Mouse (Mus musculus) urinary bladder, postnatal 14 days (tissue): ENCODE results near the gene Defa22.
"Not testable (repeated sequence)": the region's sequence is repeated elsewhere in the genome, so short reads cannot be mapped to it uniquely, and the experiment has no call there.

Source experiments
- DNase-seq: peaks from one replicate; pipeline ENCODE4 v3.0.0; 2021; ENCODE audit warnings: low spot score

Gene Defa22

GRCm38 (mm10) chr8:21161977-21162376 is at the start of gene Defa22:
Gene Defa22, plus strand, starts transcription at chr8:21162277.
- not testable (repeated sequence) for DNase-seq

- not testable (repeated sequence) for DNase-seq
Observed at GRCm38 (mm10) chr8:21134342-21134741, 27.7 kb upstream of the Defa22 start, which contains the start of gene Defa30. Gene Defa30, plus strand, starts transcription at chr8:21134642.

- not testable (repeated sequence) for DNase-seq
Observed at GRCm38 (mm10) chr8:21191314-21191713, 29.2 kb downstream of the Defa22 start, which contains the start of gene Defa31. Gene Defa31, plus strand, starts transcription at chr8:21191614.

- DNase-seq: not testable (repeated sequence)
Observed at GRCm38 (mm10) chr8:21201261-21201660, 39.2 kb downstream of the Defa22 start, which contains the start of gene Gm15293. Gene Gm15293, plus strand, starts transcription at chr8:21201561.
